Mouse (Mus musculus): Measurements from ENCODE around the gene Olfr1128. TPM values are rescaled to one million over a fixed set of nuclear protein-coding genes. Genes with fewer than 3 reads are reported as not detected.

Gene Olfr1128
- polyA plus RNA-seq, 1 experiment from 2014 or later, result not detected

Other genes with a start within 250 kb of the Olfr1128 start
- gene Olfr1118, start 238.0 kb downstream of the Olfr1128 start, polyA plus RNA-seq (2016; fragmentation: Nextera tagmentation; extraction: Ambion mirVana), result not detected in 2 replicates
- gene Olfr1120, start 190.7 kb downstream of the Olfr1128 start, polyA plus RNA-seq (2016; fragmentation: Nextera tagmentation; extraction: Ambion mirVana), result not detected in 2 replicates
- gene Olfr1121, start 175.6 kb downstream of the Olfr1128 start, polyA plus RNA-seq (2016; fragmentation: Nextera tagmentation; extraction: Ambion mirVana), result not detected in 2 replicates
- gene Olfr1122, start 159.7 kb downstream of the Olfr1128 start, polyA plus RNA-seq (2016; fragmentation: Nextera tagmentation; extraction: Ambion mirVana), result not detected in 2 replicates
- not detected in 2 replicates for gene Olfr1123, start 128.9 kb downstream of the Olfr1128 start, polyA plus RNA-seq (2016; fragmentation: Nextera tagmentation; extraction: Ambion mirVana)
- gene Olfr1124, start 115.3 kb downstream of the Olfr1128 start, polyA plus RNA-seq (2016; fragmentation: Nextera tagmentation; extraction: Ambion mirVana), result 0.06 and 0.14 TPM in 2 replicates
- gene Olfr1126, start 91.6 kb downstream of the Olfr1128 start, polyA plus RNA-seq (2016; fragmentation: Nextera tagmentation; extraction: Ambion mirVana), result not detected in 2 replicates
- gene Pramel7, start 48.4 kb downstream of the Olfr1128 start, polyA plus RNA-seq (2016; fragmentation: Nextera tagmentation; extraction: Ambion mirVana), result not detected in 2 replicates
- gene Pramel6, start 39.0 kb downstream of the Olfr1128 start, polyA plus RNA-seq (2016; fragmentation: Nextera tagmentation; extraction: Ambion mirVana), result not detected in 2 replicates
- gene Olfr153, start 13.7 kb downstream of the Olfr1128 start, polyA plus RNA-seq (2016; fragmentation: Nextera tagmentation; extraction: Ambion mirVana), result not detected in 2 replicates
- not detected in 2 replicates for gene Olfr1129, start 28.4 kb upstream of the Olfr1128 start, polyA plus RNA-seq (2016; fragmentation: Nextera tagmentation; extraction: Ambion mirVana)
- not detected in 2 replicates for gene Olfr1130, start 60.7 kb upstream of the Olfr1128 start, polyA plus RNA-seq (2016; fragmentation: Nextera tagmentation; extraction: Ambion mirVana)
- not detected in 2 replicates for gene Olfr1131, start 81.6 kb upstream of the Olfr1128 start, polyA plus RNA-seq (2016; fragmentation: Nextera tagmentation; extraction: Ambion mirVana)
- not detected in 2 replicates for gene Olfr1132, start 92.0 kb upstream of the Olfr1128 start, polyA plus RNA-seq (2016; fragmentation: Nextera tagmentation; extraction: Ambion mirVana)
- not detected in 2 replicates for gene Olfr1133, start 101.8 kb upstream of the Olfr1128 start, polyA plus RNA-seq (2016; fragmentation: Nextera tagmentation; extraction: Ambion mirVana)
- gene Olfr1134, start 112.9 kb upstream of the Olfr1128 start, polyA plus RNA-seq (2016; fragmentation: Nextera tagmentation; extraction: Ambion mirVana), result not detected in 2 replicates
- not detected in 2 replicates for gene Olfr1135, start 128.1 kb upstream of the Olfr1128 start, polyA plus RNA-seq (2016; fragmentation: Nextera tagmentation; extraction: Ambion mirVana)
- not detected in 2 replicates for gene Olfr1136, start 148.4 kb upstream of the Olfr1128 start, polyA plus RNA-seq (2016; fragmentation: Nextera tagmentation; extraction: Ambion mirVana)
- gene Olfr1137, start 167.6 kb upstream of the Olfr1128 start, polyA plus RNA-seq (2016; fragmentation: Nextera tagmentation; extraction: Ambion mirVana), result not detected in 2 replicates
- not detected in 2 replicates for gene Olfr1138, start 194.4 kb upstream of the Olfr1128 start, polyA plus RNA-seq (2016; fragmentation: Nextera tagmentation; extraction: Ambion mirVana)
- not detected in 2 replicates for gene Olfr1140, start 198.2 kb upstream of the Olfr1128 start, polyA plus RNA-seq (2016; fragmentation: Nextera tagmentation; extraction: Ambion mirVana)
- gene Olfr1141, start 208.4 kb upstream of the Olfr1128 start, polyA plus RNA-seq (2016; fragmentation: Nextera tagmentation; extraction: Ambion mirVana), result not detected in 2 replicates
- not detected in 2 replicates for gene Olfr152, start 233.9 kb upstream of the Olfr1128 start, polyA plus RNA-seq (2016; fragmentation: Nextera tagmentation; extraction: Ambion mirVana)

All from embryonic facial prominence, embryonic 10.5 days (tissue).